Mouse (Mus musculus) spleen, embryonic (tissue): ENCODE data around the gene Arvcf.

ENCODE experiments used
- CTCF ChIA-PET: fragments of 350-600 bp; sonication (Branson Sonifier 250); formaldehyde crosslinking; loops from one replicate; lab custom pipeline; 2022; lab: Charles Lee

Arvcf gene

DNA sequence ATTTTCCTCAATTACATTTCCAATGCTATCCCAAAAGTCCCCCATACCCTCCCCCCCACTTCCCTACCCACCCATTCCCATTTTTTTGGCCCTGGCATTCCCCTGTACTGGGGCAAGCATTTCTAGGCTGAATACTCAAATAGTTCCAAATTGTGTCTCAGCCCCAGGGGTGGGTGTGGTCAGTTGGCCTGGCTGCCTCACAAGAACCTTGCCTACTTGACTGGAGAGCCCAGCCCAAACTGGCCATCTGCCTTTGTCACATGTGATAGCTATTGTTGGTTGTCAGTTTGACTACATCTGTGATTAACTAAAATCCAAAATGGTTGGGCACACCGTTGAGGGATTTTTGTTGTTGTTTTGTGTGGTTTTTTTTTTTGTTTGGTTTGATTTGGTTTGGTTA is 9.0 kb downstream of the Arvcf start:
- CTCF ChIA-PET: no interaction called here

DNA sequence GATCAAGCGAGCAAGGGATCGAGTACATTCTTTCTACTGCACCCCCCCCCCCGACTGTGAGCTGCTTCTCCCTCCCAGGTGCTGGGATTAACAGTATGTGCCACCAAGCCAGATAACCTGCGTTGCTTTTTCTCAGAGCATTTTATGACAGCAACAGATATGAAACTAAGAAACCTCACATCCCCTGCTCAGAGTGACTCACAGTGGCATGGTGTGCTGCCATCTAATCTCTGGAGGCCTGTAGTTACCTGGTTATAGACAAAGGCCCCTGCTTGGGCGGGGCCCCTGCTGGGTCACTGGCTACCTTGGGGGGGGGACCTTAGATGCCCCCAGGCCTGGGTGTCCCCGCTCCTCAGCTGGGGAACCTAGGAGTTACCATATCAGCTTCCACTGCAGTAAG is 10.0 kb downstream of the Arvcf start:
- CTCF ChIA-PET: no interaction called here

DNA sequence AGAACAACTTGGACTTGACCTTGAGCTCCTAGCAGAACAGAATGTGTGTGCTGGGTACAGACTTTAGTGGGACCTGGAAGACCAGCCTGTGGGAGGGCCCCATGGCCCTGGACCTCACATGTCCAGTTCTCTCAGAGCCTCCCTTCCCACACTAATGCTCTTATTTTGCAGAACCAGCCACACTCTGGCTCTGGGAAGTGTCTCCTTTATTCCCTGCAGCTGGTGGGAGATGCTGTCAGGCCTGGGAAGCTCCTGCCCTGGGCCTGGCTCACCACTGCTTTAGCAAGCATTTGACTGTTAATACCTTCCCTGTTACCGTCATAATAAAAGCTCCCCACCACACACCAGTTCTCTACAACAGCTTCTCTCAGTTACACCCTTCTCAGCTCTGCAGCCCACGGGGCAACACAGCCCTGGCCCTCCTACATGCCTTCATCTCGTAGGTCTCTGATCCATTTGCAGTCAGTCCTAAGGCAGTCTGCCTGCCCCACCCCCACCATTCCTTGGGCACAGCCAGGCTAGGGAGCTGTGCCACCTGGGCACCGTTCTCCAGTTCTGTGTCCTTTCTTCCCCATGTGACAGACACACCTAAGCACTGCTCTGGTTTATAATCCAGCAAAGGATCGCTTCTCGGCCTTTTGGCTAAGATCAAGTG is 12.3 kb downstream of the Arvcf start:
- CTCF ChIA-PET: interaction anchor here (1.1 kb wide), 1 partner anchor 15 kb away, joined by 3 read pairs; no protein-coding TSS in a partner anchor

GRCm38 (mm10) chr16:18362948-18363347 is 15.0 kb downstream of the Arvcf start:
- CTCF ChIA-PET: no interaction called here

- CTCF ChIA-PET: no interaction called here
Observed at GRCm38 (mm10) chr16:18366849-18367248, 18.9 kb downstream of the Arvcf start.

DNA sequence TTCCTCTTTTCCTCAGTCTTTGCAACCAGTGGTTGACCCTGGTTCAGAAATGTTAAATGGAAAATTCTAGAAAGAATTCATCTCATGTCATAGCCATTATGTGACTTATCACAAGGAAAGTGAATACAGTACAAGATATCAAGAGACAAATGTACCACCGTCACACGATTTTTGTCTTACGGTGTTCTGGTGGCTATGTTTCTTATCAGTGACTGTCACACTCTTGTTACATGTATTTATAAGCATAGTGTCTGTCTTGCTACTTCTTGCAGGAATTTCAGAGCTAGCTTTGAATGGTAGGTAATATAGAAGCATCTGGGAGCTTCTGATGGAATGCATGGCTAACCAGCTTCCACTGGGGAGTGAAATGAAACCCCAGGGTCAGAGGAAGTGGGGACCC is 22.2 kb downstream of the Arvcf start:
- CTCF ChIA-PET: no interaction called here

GRCm38 (mm10) chr16:18373632-18374031 is 25.6 kb downstream of the Arvcf start:
- CTCF ChIA-PET: no interaction called here

- CTCF ChIA-PET: no interaction called here
Observed at GRCm38 (mm10) chr16:18376297-18376954, 28.4 kb downstream of the Arvcf start.

DNA sequence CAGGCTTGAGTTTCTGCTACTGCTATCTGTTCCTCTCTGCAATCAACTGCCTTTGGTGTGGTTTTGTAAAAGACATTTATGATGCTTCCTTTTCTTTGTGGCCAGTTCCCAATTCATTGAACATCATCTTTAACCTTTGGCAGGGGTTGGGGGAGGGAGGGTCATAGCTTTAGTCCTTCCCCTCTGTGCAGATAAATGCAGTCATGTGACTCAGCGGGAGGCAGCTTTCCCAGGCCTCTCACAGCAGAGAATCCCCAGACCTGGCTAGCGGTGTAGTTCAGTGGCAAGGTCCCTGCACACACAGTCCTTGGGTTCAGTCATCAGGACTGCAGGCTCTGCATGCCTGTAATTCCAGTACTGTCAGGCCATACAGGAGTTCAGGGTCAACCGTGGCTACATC is 29.2 kb downstream of the Arvcf start:
- CTCF ChIA-PET: no interaction called here

DNA sequence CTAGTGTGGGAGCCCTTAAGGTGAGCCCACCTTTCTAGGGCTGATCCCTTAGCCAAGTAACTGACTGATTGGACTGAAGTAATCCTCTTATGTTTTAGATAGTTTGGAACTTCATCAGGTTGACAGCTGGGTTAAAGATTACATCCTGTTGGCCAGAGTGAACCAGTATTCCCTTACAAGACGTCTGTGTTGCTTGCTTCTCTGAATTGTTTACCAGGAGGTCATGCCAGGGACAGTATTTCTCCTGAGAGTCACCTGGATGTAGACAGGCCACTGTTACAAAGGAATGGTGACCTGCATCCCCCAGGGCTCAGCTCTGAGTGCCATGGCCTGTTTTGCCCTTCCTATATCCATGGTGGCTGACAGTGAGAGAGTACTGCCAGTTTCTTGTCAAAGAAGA is 30.5 kb downstream of the Arvcf start:
- CTCF ChIA-PET: no interaction called here

- CTCF ChIA-PET: no interaction called here
Observed at GRCm38 (mm10) chr16:18379338-18380001, 31.5 kb downstream of the Arvcf start.

GRCm38 (mm10) chr16:18380495-18381063 is 32.6 kb downstream of the Arvcf start:
- CTCF ChIA-PET: no interaction called here

DNA sequence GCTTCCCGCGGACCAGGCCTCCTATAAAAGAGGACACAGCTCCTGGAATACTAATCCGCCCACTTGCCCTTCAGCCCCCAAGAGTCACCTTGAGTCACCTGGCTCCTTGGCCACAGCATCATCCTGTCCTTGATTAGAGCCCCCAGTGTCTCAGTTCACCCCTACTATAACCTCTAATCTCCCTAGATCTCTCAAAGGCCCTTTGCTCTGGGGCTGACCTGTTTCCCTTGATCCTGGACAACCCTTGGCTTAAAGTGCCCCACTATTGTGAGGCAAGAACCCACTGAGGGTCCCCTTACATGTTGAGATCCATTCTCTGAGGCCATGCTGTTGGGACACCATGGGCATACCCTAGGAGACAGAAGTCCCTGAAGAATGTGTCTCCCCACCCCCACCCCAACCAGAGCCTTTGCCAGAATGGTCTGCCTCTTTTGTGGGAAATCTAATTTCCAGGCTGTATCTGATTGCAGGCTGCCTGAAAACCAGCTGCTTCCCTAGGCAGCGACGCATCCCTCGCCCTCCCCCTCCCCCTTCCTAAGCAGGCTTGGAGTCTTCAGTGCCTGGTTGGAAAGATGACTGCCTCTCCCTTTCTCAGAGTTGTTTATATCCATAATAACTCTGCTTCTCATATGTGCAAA is 33.8 kb downstream of the Arvcf start:
- CTCF ChIA-PET: interaction anchor here (0.6 kb wide), 1 partner anchor 1221 kb away, joined by 32 read pairs; no protein-coding TSS in a partner anchor

GRCm38 (mm10) chr16:18383045-18383726 is 35.2 kb downstream of the Arvcf start:
- CTCF ChIA-PET: no interaction called here

GRCm38 (mm10) chr16:18383756-18384155 is 35.8 kb downstream of the Arvcf start:
- CTCF ChIA-PET: no interaction called here

- CTCF ChIA-PET: no interaction called here
Observed at GRCm38 (mm10) chr16:18384211-18384610, 36.2 kb downstream of the Arvcf start.

- CTCF ChIA-PET: no interaction called here
Observed at GRCm38 (mm10) chr16:18384659-18385058, 36.7 kb downstream of the Arvcf start.

- CTCF ChIA-PET: no interaction called here
Observed at GRCm38 (mm10) chr16:18385411-18385810, 37.4 kb downstream of the Arvcf start.

DNA sequence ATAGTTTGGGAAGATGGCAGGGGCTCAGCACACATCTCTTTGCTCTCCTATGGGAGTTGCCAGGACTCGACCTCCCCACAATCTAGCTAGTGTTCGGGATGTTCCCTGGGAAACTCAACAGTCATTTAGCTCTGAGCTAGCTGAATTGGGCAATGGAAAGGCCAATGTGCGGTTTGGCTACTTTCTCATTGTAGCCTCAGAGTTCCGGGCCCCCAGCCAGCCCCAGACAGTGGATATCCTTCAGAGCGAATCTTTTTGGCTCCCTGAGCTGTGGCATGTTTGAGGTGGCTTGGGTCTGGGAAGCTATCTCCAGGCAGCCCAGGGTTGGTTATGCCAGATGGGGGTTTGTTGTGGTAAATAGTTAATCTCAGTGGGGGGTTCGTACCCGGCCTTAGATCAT is 38.5 kb downstream of the Arvcf start:
- CTCF ChIA-PET: no interaction called here

GRCm38 (mm10) chr16:18386972-18387371 is 39.0 kb downstream of the Arvcf start:
- CTCF ChIA-PET: no interaction called here
